Mouse (Mus musculus): ENCODE measurements around the gene Gm28729.

DNA sequence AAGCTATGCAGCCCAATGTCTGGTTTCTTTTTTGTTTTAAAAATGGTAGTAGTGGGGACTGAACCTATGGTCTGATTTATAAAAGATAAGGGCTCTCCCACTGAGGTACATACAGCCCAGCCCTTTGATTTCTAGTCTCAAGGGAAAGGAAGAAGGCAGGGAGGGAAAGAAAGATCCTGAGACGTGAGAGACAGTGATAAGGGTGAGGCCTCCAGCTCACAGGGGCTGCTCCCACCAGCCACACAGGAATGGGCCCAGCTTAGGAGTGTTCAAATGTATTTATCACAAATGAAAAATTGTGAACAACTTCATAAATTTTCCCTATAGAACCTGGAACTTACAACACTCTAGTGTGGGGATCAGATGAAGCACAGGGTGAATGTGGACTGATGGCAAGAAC is 33.5 kb upstream of the Gm28729 start:
- TF ChIP-seq POLR2A (IDR thresholded peaks at IDR 0.05; ENCODE audit: low read depth, low read length) = no peak
- TF ChIP-seq CTCF (IDR thresholded peaks at IDR 0.05; ENCODE audit: extremely low read depth, insufficient read length, insufficient replicate concordance, low read depth, low read length) = no peak
